Mouse (Mus musculus): ENCODE measurements around the gene Brk1.

Brk1 gene

DNA sequence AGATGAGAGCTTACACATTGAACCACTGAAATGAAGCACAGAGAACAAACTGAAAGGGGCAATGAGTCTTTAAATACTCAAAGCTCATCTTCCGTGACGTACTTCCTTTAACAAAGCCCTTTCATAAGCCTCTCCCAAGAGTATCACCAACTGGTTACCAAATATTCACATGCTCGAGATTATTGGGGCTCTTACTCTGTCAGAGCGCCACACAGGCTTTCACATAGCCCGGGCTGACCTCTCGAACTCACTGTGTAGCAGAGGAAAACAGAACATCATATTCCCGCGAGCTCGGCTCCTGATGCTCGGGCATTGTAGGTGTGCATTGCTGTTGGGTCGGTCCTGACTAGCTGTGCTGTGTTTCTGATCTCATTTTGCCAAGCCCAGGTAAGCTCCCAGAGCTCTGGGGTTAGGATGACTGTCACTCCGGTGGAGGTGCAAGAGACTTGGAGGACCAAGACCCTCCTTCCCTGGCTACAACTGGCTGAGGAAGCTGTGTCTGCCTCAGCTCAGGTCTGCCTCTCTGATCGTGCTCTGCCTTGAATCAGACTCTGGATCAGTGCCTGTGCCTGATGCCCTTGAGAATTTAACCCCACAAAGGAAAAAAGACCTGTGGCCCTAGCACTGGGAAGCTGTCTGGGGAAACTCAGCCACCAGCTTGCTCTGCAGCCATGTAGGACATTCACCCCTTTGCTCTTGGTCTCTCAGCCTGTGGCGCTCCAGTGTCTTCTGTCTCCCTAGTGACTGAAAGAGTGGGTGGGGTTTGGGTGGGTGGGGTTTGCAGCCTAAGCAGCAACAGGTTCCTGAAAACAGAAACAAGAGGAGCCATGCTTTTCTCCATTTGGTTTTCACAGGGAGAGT is 56.1 kb downstream of the Brk1 start:
- in situ Hi-C loops (cut with MboI), result no loop called here

DNA sequence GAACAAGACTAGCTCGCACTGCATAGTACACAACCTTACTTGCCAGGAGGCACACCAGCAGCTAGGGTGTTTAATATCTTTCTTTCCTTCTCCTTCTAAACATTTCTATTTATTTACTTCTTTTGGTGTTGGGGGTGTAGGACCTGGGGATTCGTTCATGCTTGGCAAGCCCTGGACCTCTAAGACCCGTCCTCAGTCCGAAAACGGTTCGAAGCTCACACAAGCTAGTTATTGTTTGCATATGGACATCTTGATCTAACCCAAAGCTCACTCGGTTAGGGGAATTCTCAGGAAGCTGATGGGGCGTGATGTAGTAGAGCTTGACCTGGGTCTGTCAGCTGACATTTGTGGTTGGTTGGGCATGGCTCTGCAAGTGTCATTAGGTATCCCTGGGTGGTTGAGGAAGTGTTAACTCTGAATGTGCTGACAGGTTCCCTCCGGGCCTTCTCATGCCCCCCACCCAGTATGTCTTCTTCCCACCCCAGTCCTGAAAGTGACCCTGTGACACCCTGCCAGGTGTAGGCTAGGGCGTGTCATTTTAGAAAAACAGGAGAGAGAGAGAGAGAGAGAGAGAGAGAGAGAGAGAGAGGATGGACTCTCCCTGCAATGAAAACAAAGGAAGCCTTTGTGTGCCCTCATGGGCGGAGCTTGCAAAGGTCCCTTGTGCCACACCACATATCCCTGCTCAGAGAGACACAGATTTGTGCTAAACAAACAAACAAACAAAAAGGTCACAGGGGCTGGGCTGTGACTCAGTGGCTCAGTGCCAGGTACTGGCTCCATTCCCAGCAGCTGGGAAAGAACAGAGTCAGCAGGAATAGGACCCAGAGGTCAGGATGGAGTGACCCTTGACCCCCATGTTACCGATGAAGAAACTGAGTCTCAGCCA is 57.0 kb downstream of the Brk1 start:
- in situ Hi-C loops (cut with MboI), result no loop called here

DNA sequence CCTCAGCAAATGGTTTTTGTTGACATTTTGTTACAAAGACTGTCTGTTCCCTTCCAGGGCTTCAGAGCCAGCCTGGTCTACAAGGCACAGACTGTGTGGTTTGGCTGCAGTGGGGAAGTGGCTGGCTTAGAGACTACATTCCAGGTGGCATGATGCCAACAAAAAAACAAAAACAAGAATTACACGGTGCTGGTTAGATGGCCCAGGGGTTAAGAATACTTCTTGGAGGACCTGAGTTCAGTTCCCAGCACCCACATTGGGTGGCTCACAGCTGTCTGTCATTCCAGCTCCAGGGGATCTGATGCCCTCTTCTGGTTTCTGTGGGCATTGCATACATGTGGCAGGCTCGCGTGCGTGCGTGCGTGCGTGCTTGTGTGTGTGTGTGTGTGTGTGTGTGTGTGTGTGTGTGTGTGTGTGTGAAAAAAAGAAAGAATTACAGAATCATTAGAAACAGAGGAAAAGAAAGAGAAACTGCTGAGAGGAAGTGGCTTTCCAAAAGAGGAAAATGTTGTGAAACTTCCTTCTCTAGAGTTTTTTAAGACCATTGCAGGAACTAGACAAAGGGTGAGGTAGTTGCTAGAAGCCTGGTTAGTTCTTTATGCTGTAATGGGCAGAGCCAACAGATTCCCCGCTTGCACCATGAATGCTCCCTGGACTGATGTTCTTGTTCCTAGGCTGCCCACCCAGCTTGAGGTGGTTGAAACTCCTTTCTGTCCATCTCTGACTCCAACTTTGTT is 58.6 kb downstream of the Brk1 start:
- in situ Hi-C loops (cut with MboI), result no loop called here

DNA sequence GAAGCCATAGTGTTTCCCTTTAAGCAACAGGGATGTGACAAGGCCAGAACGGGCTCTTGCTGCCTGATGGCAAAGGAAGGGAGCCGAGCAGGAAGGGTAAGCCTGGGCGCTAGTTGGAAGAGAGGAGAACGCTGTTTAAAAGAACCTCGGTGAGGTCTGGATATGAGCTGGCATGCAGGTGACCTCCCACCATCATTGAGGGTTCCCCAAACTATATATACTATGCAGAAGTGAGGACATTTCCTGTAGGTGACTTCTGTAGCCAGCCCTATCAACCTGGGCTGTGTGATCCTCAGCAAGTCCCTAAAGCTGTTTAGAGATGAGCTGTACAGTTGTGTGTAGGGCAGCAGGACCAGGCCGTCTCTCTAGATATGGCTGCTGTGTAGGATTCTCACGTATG is 59.7 kb downstream of the Brk1 start:
- in situ Hi-C loops (cut with MboI), result no loop called here

All from mature B cell (primary cell).